8 mouse cellular contexts compared by ENCODE assay signal in genomic region chr14:105815281-105815680, GRCm38 (mm10).
DNase-seq lines count a peak whose midpoint lies in the region; ATAC-seq and TF ChIP-seq lines count a peak whose summit lies in the region.

No protein-coding gene starts in this region.

- ATAC-seq in forebrain, embryonic 12.5 days (ENCODE audit: low FRiP score), result peak; percentile 67; the same call in 1 of the 2 replicates
- ATAC-seq in kidney, postnatal 0 days (replicated peaks; ENCODE audit: low FRiP score, low read depth), result peak; percentile 78
- ATAC-seq in midbrain, embryonic 15.5 days (replicated peaks), result peak; percentile 71; the same call in 1 of the 2 replicates

- no peak overlapping the region for H3K9ac ChIP-seq in forebrain, embryonic 12.5 days
- H3K9ac ChIP-seq in kidney, postnatal 0 days (ENCODE audit: low read depth, low read length), result no peak overlapping the region
- peak overlapping the region; percentile 22 for H3K9ac ChIP-seq in midbrain, embryonic 15.5 days

- no peak for TF ChIP-seq CTCF in kidney, postnatal 0 days (IDR thresholded peaks at IDR 0.05; ENCODE audit: low read depth)

- H3K4me1 ChIP-seq in forebrain, embryonic 12.5 days, result peaks cover 10% of the 10 kb centered on the region
- no peaks in the 10 kb centered on the region for H3K4me1 ChIP-seq in kidney, postnatal 0 days (replicated peaks; ENCODE audit: insufficient read depth, low read length)
- peaks cover 11% of the 10 kb centered on the region for H3K4me1 ChIP-seq in midbrain, embryonic 15.5 days

- no peak overlapping the region for H3K27ac ChIP-seq in forebrain, embryonic 12.5 days
- no peak overlapping the region for H3K27ac ChIP-seq in kidney, postnatal 0 days
- H3K27ac ChIP-seq in midbrain, embryonic 15.5 days, result no peak overlapping the region

- WGBS in forebrain, embryonic 12.5 days, result 3% methylated on average over 12 of the region's 12 CpGs
- WGBS in kidney, postnatal 0 days, result 1% methylated on average over 12 of the region's 12 CpGs
- WGBS in midbrain, embryonic 15.5 days, result 7% methylated on average over 12 of the region's 12 CpGs

- H3K4me2 ChIP-seq in forebrain, embryonic 12.5 days, result peak overlapping the region; percentile 49
- peak overlapping the region; percentile 58 for H3K4me2 ChIP-seq in kidney, postnatal 0 days (ENCODE audit: low read length)
- H3K4me2 ChIP-seq in midbrain, embryonic 15.5 days, result peak overlapping the region; percentile 48

- peak overlapping the region; percentile 4; the same call in 1 of the 2 replicates for H3K4me3 ChIP-seq in forebrain, embryonic 12.5 days (replicated peaks)
- H3K4me3 ChIP-seq in kidney, postnatal 0 days (replicated peaks; ENCODE audit: low read depth, low read length), result peak overlapping the region; percentile 17; the same call in 1 of the 2 replicates
- H3K4me3 ChIP-seq in midbrain, embryonic 15.5 days, result peak overlapping the region; percentile 29

- no peaks in the 10 kb centered on the region for H3K27me3 ChIP-seq in forebrain, embryonic 12.5 days
- H3K27me3 ChIP-seq in kidney, postnatal 0 days (ENCODE audit: insufficient read depth, low read length), result no peaks in the 10 kb centered on the region
- H3K27me3 ChIP-seq in midbrain, embryonic 15.5 days (replicated peaks), result no peaks in the 10 kb centered on the region

- H3K9me3 ChIP-seq in forebrain, embryonic 12.5 days, result no peaks in the 10 kb centered on the region
- no peaks in the 10 kb centered on the region for H3K9me3 ChIP-seq in kidney, postnatal 0 days (replicated peaks; ENCODE audit: low read length)
- no peaks in the 10 kb centered on the region for H3K9me3 ChIP-seq in midbrain, embryonic 15.5 days

- no peaks in the 10 kb centered on the region for H3K36me3 ChIP-seq in forebrain, embryonic 12.5 days (replicated peaks)
- H3K36me3 ChIP-seq in kidney, postnatal 0 days (ENCODE audit: insufficient read depth, low read length), result no peaks in the 10 kb centered on the region
- H3K36me3 ChIP-seq in midbrain, embryonic 15.5 days (replicated peaks), result no peaks in the 10 kb centered on the region

- DNase-seq in layer of hippocampus, postnatal 14 days (ENCODE audit: low spot score in 2 of 2), result peak; percentile 5 to 13
- DNase-seq in layer of hippocampus, adult 9-11 months, result no peak
- peak; percentile 85 for DNase-seq in kidney, postnatal 0 days (ENCODE audit: low spot score)
- DNase-seq in urinary bladder, postnatal 36 days (ENCODE audit: low spot score in 2 of 2), result no peak
- DNase-seq in cerebellum, adult 9-10 months, result no peak
- no peak for DNase-seq in cerebellum, postnatal 4 days (ENCODE audit: low spot score in 2 of 2)

Comparison
In these comparisons a context has a peak if more than half of its experiments do, and no peak if none do; other contexts are left out.
1. DNase-seq: peak in layer of hippocampus, postnatal 14 days (2 of 2) and kidney, postnatal 0 days (single experiment); none in layer of hippocampus, adult 9-11 months (single experiment), urinary bladder, postnatal 36 days (0 of 2), cerebellum, adult 9-10 months (single experiment) and cerebellum, postnatal 4 days (0 of 2).
2. Peak in every context shown above with its lines, with median percentiles within 50 percentile points of each other: ATAC-seq, H3K4me2 ChIP-seq and H3K4me3 ChIP-seq.